Mouse (Mus musculus) limb, embryonic 11.5 days (tissue): ENCODE measurements around the gene Ntpcr. TPM values are rescaled to one million over a fixed set of nuclear protein-coding genes. Genes with fewer than 3 reads are reported as not detected.

Experiments
- ATAC-seq: fragments of 200-750 bp; cut with Nextera tagmentation; 2 replicates; pipeline ENCODE4 v1.8.0; 2017; ENCODE audit warnings: low read depth; ENCODE audit not compliant: insufficient number of reproducible peaks, low FRiP score, low TSS enrichment
- DNase-seq: peaks from one replicate; pipeline ENCODE4 v3.0.0-alpha.2; 2015; ENCODE audit warnings: low spot score
- H3K27ac ChIP-seq: fragments of 300-500 bp; sonication (generic); replicated peaks from 2 replicates; pipeline ENCODE4 v1.5.1; 2014; ENCODE audit warnings: low read depth, mild to moderate bottlenecking, low read length
- H3K27me3 ChIP-seq: fragments of 300-500 bp; sonication (generic); 2 replicates; pipeline ENCODE4 v1.6.1; 2014; ENCODE audit warnings: mild to moderate bottlenecking, low read length, mixed read lengths; ENCODE audit not compliant: control insufficient read depth, insufficient read depth
- H3K36me3 ChIP-seq: fragments of 300-500 bp; sonication (generic); 2 replicates; pipeline ENCODE4 v1.6.1; 2014; ENCODE audit warnings: mild to moderate bottlenecking, low read length, moderate library complexity, mixed read lengths; ENCODE audit not compliant: control insufficient read depth, insufficient read depth
- H3K4me1 ChIP-seq: fragments of 300-500 bp; sonication (generic); 2 replicates; pipeline ENCODE4 v1.6.1; 2014; ENCODE audit warnings: low read length, mixed read lengths; ENCODE audit not compliant: control insufficient read depth, insufficient read depth
- H3K4me2 ChIP-seq: fragments of 300-500 bp; sonication (generic); 2 replicates; pipeline ENCODE4 v1.6.1; 2014; ENCODE audit warnings: low read depth, mild to moderate bottlenecking, moderate library complexity; ENCODE audit not compliant: severe bottlenecking
- H3K4me3 ChIP-seq: fragments of 300-500 bp; sonication (generic); 2 replicates; pipeline ENCODE4 v1.5.1; 2014; ENCODE audit warnings: low read depth, low read length
- H3K9ac ChIP-seq: fragments of 300-500 bp; sonication (generic); 2 replicates; pipeline ENCODE4 v1.6.1; 2014; ENCODE audit warnings: mild to moderate bottlenecking, low read length
- H3K9me3 ChIP-seq: fragments of 300-500 bp; sonication (generic); 2 replicates; pipeline ENCODE4 v1.6.1; 2016; ENCODE audit warnings: low read length; ENCODE audit not compliant: control insufficient read depth
- WGBS: fragments of 180-500 bp; shearing (Covaris S2); extraction: QIAGEN DNeasy Blood & Tissue Kit; methylation state at CpG from one replicate; pipeline ENCODE4 v1.1.7; 2014; 5-methylcytosine and 5-hydroxymethylcytosine counted together
- polyA plus RNA-seq: library from polyadenylated mRNA; unstranded; fragments of >200 nt; fragmentation: Nextera tagmentation; extraction: Ambion mirVana; gene quantifications from 2 replicates; pipeline ENCODE4 v1.2.1, GENCODE M21; 2014

The Ntpcr gene
- polyA plus RNA-seq, 1 experiment from 2014 or later: 22.0 TPM

DNA sequence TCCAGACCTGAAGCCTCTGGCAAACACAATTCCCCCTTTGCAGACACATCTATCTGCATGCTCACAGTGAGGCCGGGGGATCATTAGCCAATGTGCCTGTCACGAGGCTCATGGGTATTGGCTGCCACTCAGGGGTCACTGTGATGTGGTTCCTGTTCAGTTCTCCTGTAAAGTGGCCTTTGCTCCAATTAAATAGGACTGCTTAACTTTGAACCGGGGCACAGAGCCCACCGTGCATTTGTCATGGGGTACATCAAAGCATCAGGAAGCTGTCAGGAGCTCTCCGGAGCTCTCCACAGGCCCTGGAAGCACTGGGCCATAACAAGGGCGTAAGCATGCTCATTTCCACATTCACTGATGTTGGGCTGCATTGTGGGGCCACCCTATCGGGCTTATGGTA is 13.2 kb upstream of the Ntpcr start:
- H3K4me3 ChIP-seq: no peak overlapping the region
- no peaks in the 10 kb centered on the region; the same call in 1 of the 2 replicates for H3K9me3 ChIP-seq
- H3K36me3 ChIP-seq: no peaks in the 10 kb centered on the region
- H3K27me3 ChIP-seq: no peaks in the 10 kb centered on the region
- peak; percentile 33 for DNase-seq
- H3K9ac ChIP-seq: no peak overlapping the region
- ATAC-seq: no peak
- no peak overlapping the region for H3K4me2 ChIP-seq
- H3K27ac ChIP-seq: no peak overlapping the region
- no peaks in the 10 kb centered on the region; the same call in 1 of the 2 replicates for H3K4me1 ChIP-seq
- WGBS: 9% methylated on average over 7 of the region's 7 CpGs

DNA sequence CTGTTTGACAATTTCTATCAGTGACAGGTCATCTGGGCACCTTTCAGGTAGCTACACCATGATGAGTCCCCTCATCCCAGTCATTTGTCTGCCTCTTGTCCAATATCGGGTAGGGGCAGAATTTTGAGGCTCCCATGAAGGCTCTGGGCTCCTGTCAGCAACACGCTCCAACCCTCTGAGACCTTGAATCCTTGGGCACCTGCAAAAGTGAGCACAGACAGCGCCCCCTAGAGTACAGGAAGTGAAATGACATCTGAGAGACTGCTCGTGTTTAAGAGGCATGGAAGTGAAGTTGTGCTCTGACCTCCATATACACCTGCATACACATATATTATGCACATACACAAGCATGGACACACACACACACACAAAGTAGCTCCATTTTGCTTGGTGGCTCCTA is 10.8 kb upstream of the Ntpcr start:
- H3K4me2 ChIP-seq: no peak overlapping the region
- H3K27me3 ChIP-seq: no peaks in the 10 kb centered on the region
- ATAC-seq (no peak), DNase-seq (no peak)
- H3K9me3 ChIP-seq: no peaks in the 10 kb centered on the region; the same call in 1 of the 2 replicates
- no peaks in the 10 kb centered on the region; the same call in 1 of the 2 replicates for H3K4me1 ChIP-seq
- no peak overlapping the region for H3K4me3 ChIP-seq
- H3K36me3 ChIP-seq: no peaks in the 10 kb centered on the region
- no peak overlapping the region for H3K27ac ChIP-seq
- WGBS: 67% methylated on average over 4 of the region's 4 CpGs
- H3K9ac ChIP-seq: no peak overlapping the region

DNA sequence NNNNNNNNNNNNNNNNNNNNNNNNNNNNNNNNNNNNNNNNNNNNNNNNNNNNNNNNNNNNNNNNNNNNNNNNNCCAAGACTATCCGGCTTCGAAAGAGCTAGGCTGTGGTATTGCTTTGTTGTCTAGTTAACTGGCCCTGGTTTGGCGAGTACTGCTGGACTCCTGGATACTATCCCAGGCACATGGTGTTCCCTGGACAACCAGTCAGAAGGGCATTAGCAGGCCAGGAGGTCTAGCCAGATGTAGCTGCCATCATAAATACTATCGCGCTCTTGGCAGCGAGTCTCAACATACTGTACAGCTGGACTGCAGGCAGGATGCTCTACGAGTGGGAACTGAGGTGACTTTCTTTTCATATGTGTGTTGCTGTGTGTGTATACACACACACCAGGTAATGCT is 7.1 kb upstream of the Ntpcr start:
- 78% methylated on average over 7 of the region's 7 CpGs for WGBS
- Histone ChIP-seq H3K4me3 (no peak overlapping the region), H3K9me3 (no peaks in the 10 kb centered on the region; the same call in 1 of the 2 replicates), H3K4me1 (no peaks in the 10 kb centered on the region), H3K27ac (no peak overlapping the region), H3K36me3 (no peaks in the 10 kb centered on the region), H3K4me2 (no peak overlapping the region), H3K9ac (no peak overlapping the region), H3K27me3 (no peaks in the 10 kb centered on the region)
- ATAC-seq (no peak), DNase-seq (no peak)

DNA sequence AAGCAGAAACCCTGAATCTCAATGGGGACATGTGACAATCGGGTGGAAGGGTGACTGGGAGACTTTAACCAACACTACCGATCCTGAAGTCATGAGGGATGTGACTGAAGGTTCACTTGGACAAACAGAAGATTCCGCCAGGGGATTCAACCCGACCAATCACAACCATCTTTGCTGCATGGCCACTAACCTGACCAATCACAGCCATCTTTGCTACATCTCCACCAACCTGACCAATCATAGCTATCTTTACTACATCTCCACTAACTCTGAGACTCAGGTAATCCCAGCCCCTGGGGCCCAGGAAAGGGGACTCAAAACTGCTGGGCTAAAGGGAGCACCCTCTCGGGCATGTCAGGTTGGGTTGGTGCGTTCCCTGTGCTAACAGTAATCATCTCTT is 6.3 kb upstream of the Ntpcr start:
- WGBS: 88% methylated on average over 6 of the region's 6 CpGs
- H3K27ac ChIP-seq: no peak overlapping the region
- no peaks in the 10 kb centered on the region for H3K36me3 ChIP-seq
- no peak overlapping the region for H3K4me3 ChIP-seq
- no peak overlapping the region for H3K9ac ChIP-seq
- no peaks in the 10 kb centered on the region for H3K4me1 ChIP-seq
- no peak overlapping the region for H3K4me2 ChIP-seq
- ATAC-seq: no peak
- DNase-seq: no peak
- H3K27me3 ChIP-seq: no peaks in the 10 kb centered on the region
- no peaks in the 10 kb centered on the region; the same call in 1 of the 2 replicates for H3K9me3 ChIP-seq

DNA sequence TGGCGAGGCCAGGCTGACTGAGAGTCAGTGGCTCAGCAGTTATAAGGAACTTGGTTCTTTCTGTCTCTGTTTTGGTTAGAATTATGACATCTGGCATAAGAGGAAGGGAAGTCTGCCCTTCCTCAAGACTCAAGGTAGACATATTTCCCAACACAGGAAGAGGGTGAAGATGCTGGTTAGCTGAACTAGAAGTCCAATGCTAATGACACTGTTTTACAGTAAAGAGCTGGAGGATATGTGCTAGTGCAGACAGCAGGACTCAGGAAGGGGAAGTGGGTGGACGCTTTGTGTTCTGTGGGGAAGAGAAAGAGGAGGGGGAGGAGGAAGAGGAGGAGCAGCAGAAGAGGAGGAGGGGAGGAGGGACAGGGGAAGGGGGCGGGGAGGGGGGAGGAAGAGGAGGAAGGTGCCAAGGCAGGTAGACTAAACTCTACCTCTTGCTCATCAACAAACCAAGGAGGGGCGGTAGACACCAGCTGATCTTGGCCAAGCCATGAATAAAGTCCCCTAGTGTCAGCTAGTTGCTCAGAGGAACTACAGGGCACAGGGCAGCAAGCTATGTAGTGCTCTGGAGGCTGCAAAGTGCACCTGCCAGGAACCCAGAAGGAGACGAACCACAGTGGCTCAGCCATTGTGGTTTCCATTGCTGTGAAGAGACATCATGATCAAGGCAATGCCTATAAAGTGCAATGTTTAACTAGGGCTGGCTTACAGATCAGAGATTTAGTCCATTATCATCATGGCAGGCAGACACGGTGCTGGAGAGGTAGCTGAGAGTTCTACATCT is 4.5 kb upstream of the Ntpcr start:
- Histone ChIP-seq H3K4me1 (no peaks in the 10 kb centered on the region), H3K36me3 (no peaks in the 10 kb centered on the region), H3K4me2 (no peak overlapping the region), H3K9me3 (no peaks in the 10 kb centered on the region), H3K9ac (no peak overlapping the region), H3K4me3 (no peak overlapping the region), H3K27me3 (no peaks in the 10 kb centered on the region), H3K27ac (no peak overlapping the region)
- WGBS: 81% methylated on average over 6 of the region's 6 CpGs
- ATAC-seq: no peak
- no peak for DNase-seq

DNA sequence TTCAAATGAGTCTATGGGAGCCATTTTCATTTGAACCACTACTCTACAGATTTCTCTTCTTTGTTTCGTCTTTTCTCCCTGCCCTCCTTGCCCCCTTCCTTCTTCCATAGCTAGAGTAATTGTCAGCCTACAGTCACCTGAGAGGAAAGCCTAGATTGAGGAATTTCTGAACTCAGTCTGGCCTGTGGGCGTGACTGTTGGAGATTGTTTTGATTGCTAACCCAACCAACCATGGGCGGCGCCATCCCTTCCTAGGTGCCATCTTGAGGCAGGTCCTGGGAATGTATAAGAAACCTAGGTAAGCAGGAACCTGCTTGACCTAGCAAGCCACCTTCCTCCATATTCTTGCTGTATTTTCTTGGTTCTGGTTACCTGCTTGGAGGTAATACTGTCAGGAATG is 3.6 kb upstream of the Ntpcr start:
- H3K27ac ChIP-seq: no peak overlapping the region
- no peak overlapping the region for H3K4me3 ChIP-seq
- DNase-seq (no peak), ATAC-seq (no peak)
- H3K36me3 ChIP-seq: no peaks in the 10 kb centered on the region
- no peaks in the 10 kb centered on the region for H3K9me3 ChIP-seq
- WGBS: 95% methylated on average over 4 of the region's 4 CpGs
- no peaks in the 10 kb centered on the region for H3K4me1 ChIP-seq
- no peak overlapping the region for H3K9ac ChIP-seq
- no peaks in the 10 kb centered on the region for H3K27me3 ChIP-seq
- H3K4me2 ChIP-seq: no peak overlapping the region

DNA sequence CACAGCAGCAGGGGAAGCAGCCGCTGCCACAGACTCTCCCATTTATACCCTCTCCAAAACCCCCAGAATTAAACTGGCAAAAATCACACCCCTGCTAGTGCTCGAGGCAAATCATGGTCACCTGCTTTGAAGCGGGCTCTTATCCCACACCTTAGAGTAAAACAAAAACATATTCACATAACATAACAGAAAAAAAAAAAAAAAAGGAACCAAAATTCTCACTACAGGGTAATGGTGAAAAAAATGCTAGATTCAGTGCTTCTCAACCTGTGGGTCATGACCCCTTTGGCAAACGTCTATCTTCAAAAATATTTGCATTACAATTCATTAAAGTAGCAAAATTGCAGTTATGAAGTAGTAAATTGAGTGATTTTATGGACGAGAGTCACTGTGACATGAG is 2.8 kb upstream of the Ntpcr start:
- DNase-seq: no peak
- Histone ChIP-seq H3K4me2 (no peak overlapping the region), H3K27ac (no peak overlapping the region), H3K9me3 (no peaks in the 10 kb centered on the region), H3K9ac (no peak overlapping the region), H3K36me3 (no peaks in the 10 kb centered on the region), H3K4me3 (no peak overlapping the region), H3K27me3 (no peaks in the 10 kb centered on the region), H3K4me1 (no peaks in the 10 kb centered on the region)
- 80% methylated on average over 5 of the region's 5 CpGs for WGBS
- ATAC-seq: no peak

DNA sequence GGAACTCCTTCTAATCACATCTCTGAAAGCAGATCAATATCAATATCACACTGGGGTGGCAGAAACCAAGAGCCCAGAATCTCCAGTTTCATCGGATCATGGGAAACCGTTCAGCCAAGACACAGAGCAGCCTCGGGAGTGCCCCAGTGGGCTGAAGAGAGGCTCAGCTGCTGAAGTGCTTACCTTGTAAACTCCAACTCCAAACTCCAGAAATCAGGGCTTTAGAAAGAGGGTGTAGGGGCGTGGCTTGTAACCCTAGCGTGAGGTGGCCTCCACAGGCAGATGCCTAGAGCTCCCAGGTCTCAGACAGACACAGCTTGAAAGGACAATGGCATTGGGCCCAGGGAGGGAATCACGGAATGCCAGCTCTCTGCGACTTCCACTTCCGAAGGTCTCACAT is 2.0 kb upstream of the Ntpcr start:
- no peaks in the 10 kb centered on the region for H3K27me3 ChIP-seq
- H3K4me2 ChIP-seq: no peak overlapping the region
- ATAC-seq (no peak), DNase-seq (no peak)
- H3K4me3 ChIP-seq: no peak overlapping the region
- H3K36me3 ChIP-seq: no peaks in the 10 kb centered on the region
- no peak overlapping the region for H3K27ac ChIP-seq
- H3K9ac ChIP-seq: no peak overlapping the region
- H3K9me3 ChIP-seq: no peaks in the 10 kb centered on the region
- WGBS: 54% methylated on average over 8 of the region's 8 CpGs
- H3K4me1 ChIP-seq: no peaks in the 10 kb centered on the region
